Mouse (Mus musculus) hindbrain, embryonic 12.5 days (tissue): ENCODE measurements around the gene Hmx2. TPM values are rescaled to one million over a fixed set of nuclear protein-coding genes. Genes with fewer than 3 reads are reported as not detected.
A peak's percentile ranks its signal among the peaks of the same experiment; 100 is the strongest.

Experiments
- ATAC-seq: fragments of 200-750 bp; cut with Nextera tagmentation; 2 replicates; pipeline ENCODE4 v1.8.0; 2017; ENCODE audit warnings: moderate TSS enrichment; ENCODE audit not compliant: low FRiP score
- H3K27ac ChIP-seq: fragments of 300-500 bp; sonication (generic); 2 replicates; pipeline ENCODE4 v1.5.1; 2016; ENCODE audit warnings: mild to moderate bottlenecking
- H3K27me3 ChIP-seq: fragments of 300-500 bp; sonication (generic); 2 replicates; pipeline ENCODE4 v1.6.1; 2016; ENCODE audit warnings: mild to moderate bottlenecking
- H3K36me3 ChIP-seq: fragments of 300-500 bp; sonication (generic); 2 replicates; pipeline ENCODE4 v1.6.1; 2016; ENCODE audit warnings: mild to moderate bottlenecking
- H3K4me1 ChIP-seq: fragments of 300-500 bp; sonication (generic); 2 replicates; pipeline ENCODE4 v1.6.1; 2016
- H3K4me2 ChIP-seq: fragments of 300-500 bp; sonication (generic); replicated peaks from 2 replicates; pipeline ENCODE4 v1.6.1; 2016; ENCODE audit warnings: mild to moderate bottlenecking
- H3K4me3 ChIP-seq: fragments of 300-500 bp; sonication (generic); 2 replicates; pipeline ENCODE4 v1.5.1; 2016; ENCODE audit warnings: mild to moderate bottlenecking
- H3K9ac ChIP-seq: fragments of 300-500 bp; sonication (generic); 2 replicates; pipeline ENCODE4 v1.6.1; 2016; ENCODE audit warnings: mild to moderate bottlenecking, moderate library complexity
- H3K9me3 ChIP-seq: fragments of 300-500 bp; sonication (generic); replicated peaks from 2 replicates; pipeline ENCODE4 v1.6.1; 2016; ENCODE audit warnings: mild to moderate bottlenecking
- WGBS: fragments of 180-500 bp; shearing (Covaris S2); methylation state at CpG from one replicate; pipeline ENCODE4 v1.1.7; 2016; 5-methylcytosine and 5-hydroxymethylcytosine counted together
- polyA plus RNA-seq: library from polyadenylated mRNA; unstranded; fragments of >200 nt; fragmentation: Nextera tagmentation; extraction: Ambion mirVana; gene quantifications from 2 replicates; pipeline ENCODE4 v1.2.1, GENCODE M21; 2016

Gene Hmx2
- polyA plus RNA-seq, 1 experiment from 2014 or later: 3.5 TPM

GRCm38 (mm10) chr7:131547481-131547880 is 1.1 kb upstream of the Hmx2 start:
- WGBS: 3% methylated on average over 5 of the region's 5 CpGs
- ATAC-seq: no peak
- peaks cover 22% of the 10 kb centered on the region for H3K4me1 ChIP-seq
- no peak overlapping the region for H3K27ac ChIP-seq
- no peak overlapping the region for H3K9ac ChIP-seq
- no peak overlapping the region for H3K4me3 ChIP-seq
- no peaks in the 10 kb centered on the region for H3K36me3 ChIP-seq
- no peak overlapping the region for H3K4me2 ChIP-seq
- peaks cover 98% of the 10 kb centered on the region for H3K27me3 ChIP-seq
- H3K9me3 ChIP-seq: no peaks in the 10 kb centered on the region

- H3K4me1 ChIP-seq: peaks cover 28% of the 10 kb centered on the region
- H3K36me3 ChIP-seq: no peaks in the 10 kb centered on the region
- H3K27me3 ChIP-seq: peaks cover 96% of the 10 kb centered on the region
- 0% methylated on average over 4 of the region's 4 CpGs for WGBS
- H3K9ac ChIP-seq: no peak overlapping the region
- no peak overlapping the region for H3K27ac ChIP-seq
- H3K4me2 ChIP-seq: no peak overlapping the region
- H3K9me3 ChIP-seq: no peaks in the 10 kb centered on the region
- no peak for ATAC-seq
- H3K4me3 ChIP-seq: no peak overlapping the region
Measured at GRCm38 (mm10) chr7:131551471-131551870, 2.9 kb downstream of the Hmx2 start.

GRCm38 (mm10) chr7:131551931-131552741 is 3.6 kb downstream of the Hmx2 start:
- 0 out of 2 replicates have a peak overlapping the region, but pooled peaks have one; percentile 4 for H3K4me3 ChIP-seq
- under 1% methylated on average over 42 of the region's 42 CpGs for WGBS
- H3K9ac ChIP-seq: no peak overlapping the region
- H3K4me2 ChIP-seq: peak overlapping the region; percentile 11; the same call in 1 of the 2 replicates
- H3K4me1 ChIP-seq: peaks cover 32% of the 10 kb centered on the region
- H3K27ac ChIP-seq: no peak overlapping the region
- ATAC-seq: no peak
- H3K9me3 ChIP-seq: no peaks in the 10 kb centered on the region
- peaks cover 96% of the 10 kb centered on the region for H3K27me3 ChIP-seq
- no peaks in the 10 kb centered on the region for H3K36me3 ChIP-seq

GRCm38 (mm10) chr7:131552781-131553180 is 4.2 kb downstream of the Hmx2 start:
- peak overlapping the region; percentile 4; the same call in 1 of the 2 replicates for H3K4me3 ChIP-seq
- H3K36me3 ChIP-seq: no peaks in the 10 kb centered on the region
- peaks cover 96% of the 10 kb centered on the region for H3K27me3 ChIP-seq
- H3K4me2 ChIP-seq: peak overlapping the region; percentile 11; the same call in 1 of the 2 replicates
- H3K27ac ChIP-seq: no peak overlapping the region
- WGBS: 3% methylated on average over 5 of the region's 5 CpGs
- no peak overlapping the region for H3K9ac ChIP-seq
- no peaks in the 10 kb centered on the region for H3K9me3 ChIP-seq
- no peak for ATAC-seq
- peaks cover 32% of the 10 kb centered on the region for H3K4me1 ChIP-seq

GRCm38 (mm10) chr7:131553771-131554175 is 5.2 kb downstream of the Hmx2 start:
- peaks cover 96% of the 10 kb centered on the region for H3K27me3 ChIP-seq
- ATAC-seq: peak; percentile 65; the same call in 1 of the 2 replicates
- no peaks in the 10 kb centered on the region for H3K9me3 ChIP-seq
- peak overlapping the region; percentile 55; the same call in 1 of the 2 replicates for H3K27ac ChIP-seq
- peak overlapping the region; percentile 33 for H3K4me3 ChIP-seq
- H3K36me3 ChIP-seq: no peaks in the 10 kb centered on the region
- WGBS: under 1% methylated on average over 38 of the region's 39 CpGs
- peak overlapping the region; percentile 18; the same call in 1 of the 2 replicates for H3K9ac ChIP-seq
- H3K4me2 ChIP-seq: peak overlapping the region; percentile 57
- H3K4me1 ChIP-seq: peaks cover 32% of the 10 kb centered on the region

GRCm38 (mm10) chr7:131554341-131555180 is 6.0 kb downstream of the Hmx2 start:
- 1% methylated on average over 45 of the region's 45 CpGs for WGBS
- H3K9ac ChIP-seq: peak overlapping the region; percentile 58
- H3K4me2 ChIP-seq: peak overlapping the region; percentile 57
- ATAC-seq: peak; percentile 37
- H3K27me3 ChIP-seq: peaks cover 96% of the 10 kb centered on the region
- peak overlapping the region; percentile 33 for H3K4me3 ChIP-seq
- no peaks in the 10 kb centered on the region for H3K36me3 ChIP-seq
- H3K27ac ChIP-seq: peak overlapping the region; percentile 55
- H3K4me1 ChIP-seq: peaks cover 32% of the 10 kb centered on the region
- no peaks in the 10 kb centered on the region for H3K9me3 ChIP-seq

GRCm38 (mm10) chr7:131555301-131556081 is 6.9 kb downstream of the Hmx2 start:
- Histone ChIP-seq H3K27ac (peak overlapping the region; percentile 2), H3K4me3 (peak overlapping the region; percentile 33), H3K36me3 (no peaks in the 10 kb centered on the region), H3K9ac (peak overlapping the region; percentile 27; the same call in 1 of the 2 replicates), H3K27me3 (peaks cover 87% of the 10 kb centered on the region), H3K4me1 (peaks cover 32% of the 10 kb centered on the region), H3K9me3 (no peaks in the 10 kb centered on the region), H3K4me2 (peak overlapping the region; percentile 57)
- 1% methylated on average over 67 of the region's 68 CpGs for WGBS
- ATAC-seq: no peak

- H3K27ac ChIP-seq: peak overlapping the region; percentile 2; the same call in 1 of the 2 replicates
- ATAC-seq: no peak
- peak overlapping the region; percentile 57 for H3K4me2 ChIP-seq
- no peaks in the 10 kb centered on the region for H3K36me3 ChIP-seq
- peaks cover 81% of the 10 kb centered on the region for H3K27me3 ChIP-seq
- no peak overlapping the region for H3K9ac ChIP-seq
- peaks cover 36% of the 10 kb centered on the region for H3K4me1 ChIP-seq
- no peak overlapping the region for H3K4me3 ChIP-seq
- WGBS: 1% methylated on average over 9 of the region's 9 CpGs
- H3K9me3 ChIP-seq: no peaks in the 10 kb centered on the region
Measured at GRCm38 (mm10) chr7:131556116-131556515, 7.5 kb downstream of the Hmx2 start.

GRCm38 (mm10) chr7:131556541-131557271 is 8.1 kb downstream of the Hmx2 start:
- Histone ChIP-seq H3K4me2 (peak overlapping the region; percentile 34), H3K4me3 (peak overlapping the region; percentile 19), H3K9me3 (no peaks in the 10 kb centered on the region), H3K27ac (no peak overlapping the region), H3K36me3 (no peaks in the 10 kb centered on the region), H3K9ac (no peak overlapping the region), H3K4me1 (peaks cover 37% of the 10 kb centered on the region), H3K27me3 (peaks cover 75% of the 10 kb centered on the region)
- ATAC-seq: no peak
- under 1% methylated on average over 37 of the region's 37 CpGs for WGBS

- 39% methylated on average over 2 of the region's 2 CpGs for WGBS
- Histone ChIP-seq H3K4me3 (no peak overlapping the region), H3K27ac (no peak overlapping the region), H3K27me3 (peaks cover 64% of the 10 kb centered on the region), H3K9ac (no peak overlapping the region), H3K9me3 (no peaks in the 10 kb centered on the region), H3K4me2 (no peak overlapping the region), H3K4me1 (peaks cover 41% of the 10 kb centered on the region), H3K36me3 (peaks cover 7% of the 10 kb centered on the region; the same call in 1 of the 2 replicates)
- ATAC-seq: no peak
Measured at GRCm38 (mm10) chr7:131557751-131558150, 9.2 kb downstream of the Hmx2 start.
